13 mouse cellular contexts compared by ENCODE assay signal in the genomic region with DNA sequence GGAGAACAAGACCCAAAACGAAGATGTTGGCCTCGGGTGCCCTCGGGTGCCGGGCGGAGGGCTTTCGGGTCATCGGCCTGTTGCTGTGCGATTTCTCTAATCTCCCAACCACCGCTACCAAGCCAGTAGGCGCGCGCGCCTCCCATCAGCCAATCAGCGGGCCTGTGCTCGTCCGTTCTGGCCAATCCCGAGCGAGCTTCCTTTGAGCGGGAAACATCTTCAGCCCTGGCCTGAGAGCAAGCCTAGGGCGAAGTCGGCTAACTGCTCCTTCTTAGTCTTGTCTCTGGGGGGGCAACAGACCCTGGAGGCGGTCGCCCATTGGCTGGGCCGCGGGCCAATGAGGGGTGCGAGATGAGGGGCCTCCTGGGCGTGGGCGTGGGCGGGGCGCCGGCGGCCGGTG. TPM values are rescaled to one million over a fixed set of nuclear protein-coding genes. Genes with fewer than 3 reads are reported as not detected.
DNase-seq lines count a peak whose midpoint lies in the region; ATAC-seq lines count a peak whose summit lies in the region.
"Had no signal": no experiment of that assay in that cellular context is flagged by ENCODE, and none has a peak within 500 bp of the region (broad histone marks: within the 10 kb centered on the region; RNA-seq: fewer than 3 reads in every experiment).

No protein-coding gene starts in this region.

- no peak overlapping the region for H3K9ac ChIP-seq in heart, embryonic 12.5 days
- H3K9ac ChIP-seq in liver, embryonic 11.5 days (ENCODE audit: low read depth, low read length), result no peak overlapping the region
- no peak overlapping the region for H3K9ac ChIP-seq in stomach, embryonic 15.5 days
- H3K9ac ChIP-seq: forebrain, embryonic 12.5 days; liver, embryonic 14.5 days; midbrain, embryonic 15.5 days had no signal

- 42% methylated on average over 33 of the region's 33 CpGs for WGBS in heart, embryonic 12.5 days
- WGBS in liver, embryonic 11.5 days, result 39% methylated on average over 33 of the region's 33 CpGs
- whole genome bisulfite sequencing in embryonic facial prominence, embryonic 10.5 days, result 50% methylated on average over 33 of the region's 33 CpGs
- 54% methylated on average over 33 of the region's 33 CpGs for WGBS in stomach, embryonic 15.5 days

- no peaks in the 10 kb centered on the region for H3K36me3 ChIP-seq in heart, embryonic 12.5 days
- no peaks in the 10 kb centered on the region for H3K36me3 ChIP-seq in liver, embryonic 11.5 days (ENCODE audit: control insufficient read depth, insufficient read depth, low read length)
- H3K36me3 ChIP-seq in embryonic facial prominence, embryonic 10.5 days (replicated peaks), result no peaks in the 10 kb centered on the region
- H3K36me3 ChIP-seq in stomach, embryonic 15.5 days, result no peaks in the 10 kb centered on the region
- H3K36me3 ChIP-seq: forebrain, embryonic 12.5 days; midbrain, embryonic 15.5 days had no signal

- H3K4me2 ChIP-seq in heart, embryonic 12.5 days, result peak overlapping the region; percentile 53
- peak overlapping the region; percentile 14; the same call in 1 of the 2 replicates for H3K4me2 ChIP-seq in liver, embryonic 11.5 days
- H3K4me2 ChIP-seq in stomach, embryonic 15.5 days, result peak overlapping the region; percentile 31; the same call in 1 of the 2 replicates
- H3K4me2 ChIP-seq: midbrain, embryonic 15.5 days had no signal

- intact Hi-C loops in heart, postnatal 36 days (cut with DNase I), result no loop called here
- intact Hi-C loops in left cerebral cortex, postnatal 25 days (cut with DNase I), result no loop called here

- peaks cover 17% of the 10 kb centered on the region for H3K9me3 ChIP-seq in heart, embryonic 12.5 days (replicated peaks)
- peaks cover 5% of the 10 kb centered on the region; the same call in 1 of the 2 replicates for H3K9me3 ChIP-seq in liver, embryonic 11.5 days (ENCODE audit: control insufficient read depth, low read length)
- H3K9me3 ChIP-seq in embryonic facial prominence, embryonic 10.5 days, result peaks cover 15% of the 10 kb centered on the region
- H3K9me3 ChIP-seq in stomach, embryonic 15.5 days, result no peaks in the 10 kb centered on the region
- H3K9me3 ChIP-seq: midbrain, embryonic 15.5 days had no signal

- H3K27ac ChIP-seq in heart, embryonic 12.5 days (ENCODE audit: poor library complexity, severe bottlenecking), result no peak overlapping the region
- no peak overlapping the region for H3K27ac ChIP-seq in liver, embryonic 11.5 days (ENCODE audit: low read depth, low read length)
- H3K27ac ChIP-seq in embryonic facial prominence, embryonic 10.5 days (replicated peaks), result no peak overlapping the region
- H3K27ac ChIP-seq in stomach, embryonic 15.5 days, result no peak overlapping the region
- H3K27ac ChIP-seq: forebrain, embryonic 12.5 days; liver, embryonic 14.5 days; midbrain, embryonic 15.5 days had no signal

- H3K4me3 ChIP-seq in heart, embryonic 12.5 days, result peak overlapping the region; percentile 38
- H3K4me3 ChIP-seq in liver, embryonic 11.5 days (ENCODE audit: low read depth, low read length), result peak overlapping the region; percentile 17; the same call in 1 of the 2 replicates
- H3K4me3 ChIP-seq in embryonic facial prominence, embryonic 10.5 days, result peak overlapping the region; percentile 32
- H3K4me3 ChIP-seq in stomach, embryonic 15.5 days (replicated peaks), result peak overlapping the region; percentile 16; the same call in 1 of the 2 replicates
- H3K4me3 ChIP-seq: midbrain, embryonic 15.5 days had no signal

- no peak for DNase-seq in heart, postnatal 36 days
- DNase-seq in liver, embryonic 11.5 days (ENCODE audit: low spot score), result no peak
- DNase-seq in liver, result no peak
- DNase-seq in embryonic facial prominence, embryonic 10.5 days (ENCODE audit: low spot score), result peak; percentile 25
- no peak for DNase-seq in adrenal gland, postnatal 25 days
- no peak for DNase-seq in left cerebral cortex, postnatal 25 days (ENCODE audit: low spot score in 2 of 2)
- DNase-seq: cerebellum, postnatal 36 days had no signal

- H3K27me3 ChIP-seq in heart, embryonic 12.5 days (replicated peaks), result peaks cover 38% of the 10 kb centered on the region
- H3K27me3 ChIP-seq in liver, embryonic 11.5 days (replicated peaks; ENCODE audit: control insufficient read depth, insufficient read depth, low read length), result peaks cover 25% of the 10 kb centered on the region
- H3K27me3 ChIP-seq in embryonic facial prominence, embryonic 10.5 days (replicated peaks; ENCODE audit: low read depth, poor library complexity, severe bottlenecking), result peaks cover 38% of the 10 kb centered on the region
- H3K27me3 ChIP-seq in stomach, embryonic 15.5 days (replicated peaks), result peaks cover 14% of the 10 kb centered on the region

- no peak for ATAC-seq in heart, embryonic 12.5 days (ENCODE audit: insufficient number of reproducible peaks, low FRiP score)
- ATAC-seq in liver, embryonic 11.5 days (replicated peaks; ENCODE audit: low FRiP score), result no peak
- no peak for ATAC-seq in stomach, embryonic 15.5 days (ENCODE audit: insufficient read depth, low FRiP score, low read depth)
- ATAC-seq: midbrain, embryonic 15.5 days had no signal

- H3K4me1 ChIP-seq in heart, embryonic 12.5 days (replicated peaks), result 0 out of 2 replicates have a peak, but pooled peaks cover 7% of the 10 kb centered on the region
- H3K4me1 ChIP-seq in liver, embryonic 11.5 days (replicated peaks; ENCODE audit: control insufficient read depth, insufficient read depth, low read length), result no peaks in the 10 kb centered on the region
- H3K4me1 ChIP-seq in embryonic facial prominence, embryonic 10.5 days, result peaks cover 5% of the 10 kb centered on the region; the same call in 1 of the 2 replicates
- 0 out of 2 replicates have a peak, but pooled peaks cover 5% of the 10 kb centered on the region for H3K4me1 ChIP-seq in stomach, embryonic 15.5 days
- H3K4me1 ChIP-seq: forebrain, embryonic 12.5 days; midbrain, embryonic 15.5 days had no signal

RNA-seq across cellular contexts. Expression of gene Meioc, which starts 1.6 kb away (rescaled TPM):
- polyA plus RNA-seq in heart, embryonic 12.5 days (2016; fragmentation: Nextera tagmentation; extraction: Ambion mirVana), result 1.6 and 2.0 TPM in 2 replicates
- total RNA-seq in heart, postnatal 36 days (2021), result not detected
- 0.25 and 0.36 TPM in 2 replicates for polyA plus RNA-seq in liver, embryonic 11.5 days (2014; fragmentation: Nextera tagmentation; extraction: Ambion mirVana)
- polyA plus RNA-seq in embryonic facial prominence, embryonic 10.5 days (2016; fragmentation: Nextera tagmentation; extraction: Ambion mirVana), result 0.39 and 0.40 TPM in 2 replicates
- polyA plus RNA-seq in stomach, embryonic 15.5 days (2015; fragmentation: Nextera tagmentation; extraction: Ambion mirVana), result 0.55 and 1.0 TPM in 2 replicates
- total RNA-seq in adrenal gland, postnatal 25 days (2021), result 0.06 TPM in 1 of 2 replicates, not detected in the other
- total RNA-seq in left cerebral cortex, postnatal 25 days (2021), result not detected
- total RNA-seq: granulocyte monocyte progenitor cell, adult 5-6 weeks had no signal
- polyA plus RNA-seq: midbrain, embryonic 15.5 days had no signal

RNA-seq across cellular contexts. Expression of gene Ccdc43, which starts 32.4 kb away (rescaled TPM):
- 46.4 and 46.5 TPM in 2 replicates for polyA plus RNA-seq in heart, embryonic 12.5 days (2016; fragmentation: Nextera tagmentation; extraction: Ambion mirVana)
- total RNA-seq in heart, postnatal 36 days (2021), result 10 to 100 TPM; 19.6 to 24.9 TPM
- 39.9 and 42.5 TPM in 2 replicates for polyA plus RNA-seq in liver, embryonic 11.5 days (2014; fragmentation: Nextera tagmentation; extraction: Ambion mirVana)
- polyA plus RNA-seq in embryonic facial prominence, embryonic 10.5 days (2016; fragmentation: Nextera tagmentation; extraction: Ambion mirVana), result 58.1 and 59.8 TPM in 2 replicates
- polyA plus RNA-seq in stomach, embryonic 15.5 days (2015; fragmentation: Nextera tagmentation; extraction: Ambion mirVana), result 38.3 and 41.4 TPM in 2 replicates
- total RNA-seq in adrenal gland, postnatal 25 days (2021), result 23.3 and 29.1 TPM in 2 replicates
- total RNA-seq in left cerebral cortex, postnatal 25 days (2021), result 10 to 100 TPM; 28.2 to 30.3 TPM
